Mouse (Mus musculus): ENCODE results near the gene Dimt1. TPM values are rescaled to one million over a fixed set of nuclear protein-coding genes. Genes with fewer than 3 reads are reported as not detected.
"Not testable (repeated sequence)": the region's sequence is repeated elsewhere in the genome, so short reads cannot be mapped to it uniquely, and the experiment has no call there.

Dimt1 gene
- total and polyA plus RNA-seq, 3 experiments = 35.2 to 49.1 TPM; not detected in 1

DNA sequence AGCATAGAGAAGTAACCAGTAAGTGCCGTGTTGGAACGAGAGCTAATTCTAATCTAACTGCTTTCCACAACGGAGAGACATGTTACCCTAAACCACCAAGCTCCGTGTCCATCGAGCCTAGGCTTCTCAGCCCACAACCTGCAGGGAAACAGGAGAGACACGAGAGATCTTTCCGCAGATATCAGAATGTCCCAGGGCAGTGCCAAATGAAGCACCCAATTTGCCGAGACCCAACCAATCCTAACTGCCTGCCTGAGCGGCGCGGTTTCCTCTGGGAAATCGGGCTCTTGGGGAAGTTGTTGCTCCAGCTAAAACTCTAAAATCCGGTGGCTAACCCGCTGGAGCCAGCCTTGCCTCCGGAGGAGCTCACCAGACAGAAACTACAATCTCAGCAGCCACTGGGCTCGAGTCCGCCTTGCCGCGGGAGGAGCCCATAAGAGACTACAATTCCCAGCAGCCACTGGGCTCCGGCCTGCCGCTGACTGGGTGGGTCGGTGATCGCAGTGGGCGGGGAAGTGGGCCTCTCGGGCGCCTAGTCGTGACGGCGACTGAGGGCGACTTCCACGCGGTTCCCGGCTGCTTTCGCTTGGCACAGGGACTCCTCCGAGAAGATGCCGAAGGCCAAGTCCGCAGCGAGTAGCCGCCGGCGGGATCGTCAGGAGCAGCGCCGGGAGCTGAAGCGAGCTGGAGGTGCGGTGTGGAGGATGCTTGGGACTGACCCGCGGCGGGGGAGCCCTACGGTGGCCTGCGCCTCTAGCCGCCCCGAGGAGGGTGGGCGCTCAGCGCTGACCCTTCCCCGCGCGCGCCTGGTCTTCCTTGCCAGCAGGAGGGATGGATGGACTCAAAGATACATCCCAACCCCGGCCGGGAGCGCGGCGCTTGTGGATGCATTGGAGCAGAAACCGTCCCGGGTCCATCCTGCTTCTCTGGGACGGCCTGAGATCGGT lies at the start of gene Dimt1 (continued):
- 0 out of 2 replicates have a peak, but pooled peaks have one; percentile 19 for TF ChIP-seq TCF12 (IDR thresholded peaks at IDR 0.05; ENCODE audit: low read depth, low read length)
- no peak for TF ChIP-seq JUND (IDR thresholded peaks at IDR 0.05; ENCODE audit: low read depth, low read length)
- no peak for TF ChIP-seq E2F4 (IDR thresholded peaks at IDR 0.05; ENCODE audit: borderline replicate concordance, low read depth, low read length)
- peak; percentile 67 for TF ChIP-seq ELF1 (IDR thresholded peaks at IDR 0.05; ENCODE audit: low read depth, low read length)
- TF ChIP-seq BHLHE40 (IDR thresholded peaks at IDR 0.05; ENCODE audit: borderline replicate concordance, low read depth, low read length) = no peak

DNA sequence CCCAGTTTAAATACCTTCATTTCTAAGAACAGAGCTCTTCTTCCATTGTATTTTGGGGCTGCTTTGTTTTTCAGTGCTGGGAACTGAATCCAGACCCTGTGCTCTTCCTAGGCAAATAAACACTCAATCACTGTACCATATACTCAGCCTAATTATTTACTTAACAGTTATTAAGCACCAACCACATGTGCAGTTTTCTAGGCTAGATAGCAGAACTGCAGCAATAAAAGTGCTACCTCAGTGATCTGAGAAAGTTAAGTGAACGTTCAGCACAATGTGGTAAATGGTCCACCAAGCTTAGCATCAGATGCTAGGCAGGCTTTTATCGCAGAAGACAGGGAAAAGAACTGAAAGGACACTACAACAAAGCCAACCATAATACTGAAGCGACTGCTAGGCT lies 42.3 kb upstream of the Dimt1 start:
- no peaks in the 10 kb centered on the region for H3K79me2 ChIP-seq (ENCODE audit: control insufficient read depth, insufficient read depth, low read length, poor library complexity)
- H3K27ac ChIP-seq (ENCODE audit: control insufficient read depth, low read depth, low read length) = no peak overlapping the region
- H3K9ac ChIP-seq (ENCODE audit: control insufficient read depth, low read depth, low read length, poor library complexity, severe bottlenecking) = no peak overlapping the region
- H3K9me3 ChIP-seq (replicated peaks; ENCODE audit: insufficient read depth, low read length) = no peaks in the 10 kb centered on the region
- TF ChIP-seq MAZ (IDR thresholded peaks at IDR 0.05; ENCODE audit: low read depth, low read length) (no peak), MYC (IDR thresholded peaks at IDR 0.05; ENCODE audit: low read depth, low read length) (no peak), HCFC1 (IDR thresholded peaks at IDR 0.05; ENCODE audit: low read depth, low read length) (no peak), ZNF384 (IDR thresholded peaks at IDR 0.05; ENCODE audit: low read depth, low read length) (no peak), GATA1 (IDR thresholded peaks at IDR 0.05; ENCODE audit: low read depth, low read length) (no peak), MAX (IDR thresholded peaks at IDR 0.05; ENCODE audit: low read length) (no peak)
- DNase-seq (ENCODE audit: low read depth, low spot score) = no peak
- H3K27me3 ChIP-seq (ENCODE audit: control insufficient read depth in 1 of 2, insufficient read depth in 2 of 2, low read length in 2 of 2) = no peaks in the 10 kb centered on the region
- no peaks in the 10 kb centered on the region for H3K4me1 ChIP-seq (ENCODE audit: control insufficient read depth in 1 of 2, insufficient read depth in 2 of 2, low read length in 2 of 2)
- peaks cover 0 to 10% of the 10 kb centered on the region in 2 experiments; a peak in 2 of 4 replicates for H3K36me3 ChIP-seq (ENCODE audit: control insufficient read depth in 1 of 2, insufficient read depth in 2 of 2, low read length in 2 of 2)
- H3K4me3 ChIP-seq (ENCODE audit: control insufficient read depth in 1 of 2, insufficient read depth in 1 of 2, low read depth in 2 of 2, low read length in 2 of 2) = no peak overlapping the region

DNA sequence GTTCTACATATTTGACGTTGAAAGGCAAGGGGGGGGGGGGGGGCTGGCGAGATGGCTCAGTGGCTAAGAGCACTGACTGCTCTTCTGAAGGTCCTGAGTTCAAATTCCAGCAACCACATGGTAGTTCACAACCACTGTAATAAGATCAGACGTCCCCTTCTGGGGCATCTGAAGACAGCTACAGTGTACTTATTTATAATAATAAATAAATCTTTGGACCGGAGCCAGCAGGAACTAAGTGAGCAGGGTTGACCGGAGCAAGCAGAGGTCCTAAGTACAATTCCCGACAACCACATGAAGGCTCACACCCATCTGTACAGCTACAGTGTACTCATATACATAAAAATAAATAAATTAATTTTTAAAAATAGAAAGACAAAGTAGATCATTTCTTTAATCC lies 41.8 kb upstream of the Dimt1 start:
- not testable (repeated sequence) for H3K9ac ChIP-seq (ENCODE audit: control insufficient read depth, low read depth, low read length, poor library complexity, severe bottlenecking); H3K4me1 ChIP-seq (ENCODE audit: control insufficient read depth in 1 of 2, insufficient read depth in 2 of 2, low read length in 2 of 2); DNase-seq (ENCODE audit: low read depth, low spot score); H3K79me2 ChIP-seq (ENCODE audit: control insufficient read depth, insufficient read depth, low read length, poor library complexity); H3K27ac ChIP-seq (ENCODE audit: control insufficient read depth, low read depth, low read length); H3K4me3 ChIP-seq (ENCODE audit: control insufficient read depth in 1 of 2, insufficient read depth in 1 of 2, low read depth in 2 of 2, low read length in 2 of 2); H3K27me3 ChIP-seq (ENCODE audit: control insufficient read depth in 1 of 2, insufficient read depth in 2 of 2, low read length in 2 of 2); H3K9me3 ChIP-seq (replicated peaks; ENCODE audit: insufficient read depth, low read length)
- peaks cover 0 to 13% of the 10 kb centered on the region in 2 experiments; a peak in 2 of 4 replicates for H3K36me3 ChIP-seq (ENCODE audit: control insufficient read depth in 1 of 2, insufficient read depth in 2 of 2, low read length in 2 of 2)
